Mouse (Mus musculus): ENCODE measurements around the gene Gm10681.
"Not testable (repeated sequence)": the region's sequence is repeated elsewhere in the genome, so short reads cannot be mapped to it uniquely, and the experiment has no call there.

- TF ChIP-seq CTCF (IDR thresholded peaks at IDR 0.05; ENCODE audit: borderline replicate concordance, insufficient read depth, low read depth, low read length); POLR2A (IDR thresholded peaks at IDR 0.05; ENCODE audit: borderline replicate concordance, insufficient read depth, low read length): not testable (repeated sequence)
Observed at GRCm38 (mm10) chr3:98563831-98564230, 24.8 kb downstream of the Gm10681 start.

Data from cerebellum, adult 2 months (tissue).